8 mouse cellular contexts compared by ENCODE assay signal in the genomic region with DNA sequence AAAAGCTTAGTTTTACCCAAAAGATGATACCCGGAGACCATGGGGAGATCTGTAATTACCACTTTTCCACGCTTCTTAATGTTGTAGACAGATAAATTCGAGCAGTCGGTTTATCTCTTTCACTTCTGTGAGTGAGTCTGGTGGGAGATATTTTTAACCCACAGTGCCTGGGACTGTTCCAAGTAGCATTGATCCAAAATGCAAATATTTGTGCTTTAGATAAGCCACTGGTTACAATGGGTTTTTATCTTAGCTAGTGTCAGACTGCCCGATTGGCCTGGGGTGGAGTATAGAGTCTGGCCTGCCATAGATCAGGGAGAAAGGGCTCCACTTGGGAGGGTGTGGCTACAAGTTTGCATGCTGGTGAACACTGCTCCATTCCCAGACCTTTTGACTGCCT. TPM values are rescaled to one million over a fixed set of nuclear protein-coding genes. Genes with fewer than 3 reads are reported as not detected.
DNase-seq lines count a peak whose midpoint lies in the region; ATAC-seq and TF ChIP-seq lines count a peak whose summit lies in the region.

No protein-coding gene starts in this region.

- H3K27ac ChIP-seq in heart, postnatal 0 days (ENCODE audit: low read depth): 0 out of 2 replicates have a peak overlapping the region, but pooled peaks have one; percentile 12
- H3K27ac ChIP-seq in hindbrain, embryonic 15.5 days (replicated peaks): no peak overlapping the region
- H3K27ac ChIP-seq in midbrain, embryonic 15.5 days: no peak overlapping the region

- no peak for TF ChIP-seq EP300 in heart, postnatal 0 days (IDR thresholded peaks at IDR 0.05; ENCODE audit: low read depth)

- no peak for ATAC-seq in heart, postnatal 0 days (ENCODE audit: insufficient read depth, low read depth)
- ATAC-seq in hindbrain, embryonic 15.5 days (ENCODE audit: low FRiP score, low read depth): no peak
- no peak for ATAC-seq in midbrain, embryonic 15.5 days (replicated peaks)
- no peak for ATAC-seq in cerebellum, adult (ENCODE audit: insufficient number of reproducible peaks, low FRiP score, low TSS enrichment)

- no peaks in the 10 kb centered on the region for H3K36me3 ChIP-seq in heart, postnatal 0 days (replicated peaks; ENCODE audit: control insufficient read depth, insufficient read depth, low read length)
- no peaks in the 10 kb centered on the region for H3K36me3 ChIP-seq in hindbrain, embryonic 15.5 days
- H3K36me3 ChIP-seq in midbrain, embryonic 15.5 days (replicated peaks): no peaks in the 10 kb centered on the region

- no peak for TF ChIP-seq CTCF in heart, postnatal 0 days (IDR thresholded peaks at IDR 0.05; ENCODE audit: low read depth)

- 2% methylated on average over 5 of the region's 5 CpGs for WGBS in heart, postnatal 0 days
- 4% methylated on average over 5 of the region's 5 CpGs for WGBS in hindbrain, embryonic 15.5 days
- 6% methylated on average over 5 of the region's 5 CpGs for WGBS in midbrain, embryonic 15.5 days

- peak overlapping the region; percentile 43 for H3K9ac ChIP-seq in heart, postnatal 0 days (replicated peaks; ENCODE audit: low read depth, low read length)
- H3K9ac ChIP-seq in hindbrain, embryonic 15.5 days: 0 out of 2 replicates have a peak overlapping the region, but pooled peaks have one; percentile 36
- peak overlapping the region; percentile 37; the same call in 1 of the 2 replicates for H3K9ac ChIP-seq in midbrain, embryonic 15.5 days

- no peak for DNase-seq in heart, postnatal 0 days (ENCODE audit: low spot score)
- DNase-seq in heart, adult 8-10 months (ENCODE audit: low spot score): no peak
- DNase-seq in c-Kit-positive CD71-negative TER-119-negative erythroid progenitor cells, embryonic 14.5 days (ENCODE audit: low read depth): peak; percentile 8
- no peak for DNase-seq in testis, postnatal 14 days (ENCODE audit: low spot score)
- no peak for DNase-seq in frontal cortex, postnatal 25 days (ENCODE audit: low spot score in 2 of 2)

- peak overlapping the region; percentile 100 for H3K4me2 ChIP-seq in heart, postnatal 0 days (ENCODE audit: low read depth, low read length)
- H3K4me2 ChIP-seq in hindbrain, embryonic 15.5 days: peak overlapping the region; percentile 98
- peak overlapping the region; percentile 100 for H3K4me2 ChIP-seq in midbrain, embryonic 15.5 days

- H3K9me3 ChIP-seq in heart, postnatal 0 days (replicated peaks; ENCODE audit: control insufficient read depth, low read length): no peaks in the 10 kb centered on the region
- no peaks in the 10 kb centered on the region for H3K9me3 ChIP-seq in hindbrain, embryonic 15.5 days
- no peaks in the 10 kb centered on the region for H3K9me3 ChIP-seq in midbrain, embryonic 15.5 days

- H3K4me3 ChIP-seq in heart, postnatal 0 days (ENCODE audit: low read depth, low read length): peak overlapping the region; percentile 82
- H3K4me3 ChIP-seq in hindbrain, embryonic 15.5 days: peak overlapping the region; percentile 52
- peak overlapping the region; percentile 61 for H3K4me3 ChIP-seq in midbrain, embryonic 15.5 days

- no peaks in the 10 kb centered on the region for H3K27me3 ChIP-seq in heart, postnatal 0 days (ENCODE audit: control insufficient read depth, insufficient read depth, low read length)
- H3K27me3 ChIP-seq in hindbrain, embryonic 15.5 days: no peaks in the 10 kb centered on the region
- no peaks in the 10 kb centered on the region for H3K27me3 ChIP-seq in midbrain, embryonic 15.5 days (replicated peaks)

- peaks cover 36% of the 10 kb centered on the region for H3K4me1 ChIP-seq in heart, postnatal 0 days (ENCODE audit: control insufficient read depth, insufficient read depth)
- H3K4me1 ChIP-seq in hindbrain, embryonic 15.5 days (replicated peaks): peaks cover 40% of the 10 kb centered on the region
- H3K4me1 ChIP-seq in midbrain, embryonic 15.5 days: peaks cover 33% of the 10 kb centered on the region

RNA-seq across cellular contexts. Expression of a gene that starts 0.9 kb away (rescaled TPM):
- total RNA-seq in heart, postnatal 0 days (2014; rRNA removed; ENCODE audit: low replicate concordance): 37.7 and 75.5 TPM in 2 replicates
- polyA plus RNA-seq in heart, postnatal 0 days (2015; fragmentation: Nextera tagmentation; extraction: Ambion mirVana): 18.6 and 19.3 TPM in 2 replicates
- total RNA-seq in heart, adult 8-10 months (2022): 1 to 10 TPM in 1 of 4 experiments, under 1 TPM in 3; 0.22 to 1.6 (median 0.54) TPM
- 8.9 and 10.5 TPM in 2 replicates for polyA plus RNA-seq in hindbrain, embryonic 15.5 days (2015; fragmentation: Nextera tagmentation; extraction: Ambion mirVana)
- 6.0 and 7.3 TPM in 2 replicates for polyA plus RNA-seq in midbrain, embryonic 15.5 days (2015; fragmentation: Nextera tagmentation; extraction: Ambion mirVana)

RNA-seq across cellular contexts. Expression of a gene that starts 25.8 kb away (rescaled TPM):
- total RNA-seq in heart, postnatal 0 days (2014; rRNA removed; ENCODE audit: low replicate concordance): 30.7 and 36.9 TPM in 2 replicates
- 11.6 and 13.4 TPM in 2 replicates for polyA plus RNA-seq in heart, postnatal 0 days (2015; fragmentation: Nextera tagmentation; extraction: Ambion mirVana)
- total RNA-seq in heart, adult 8-10 months (2022): 10 to 100 TPM; 12.3 to 17.6 (median 15.8) TPM
- polyA plus RNA-seq in hindbrain, embryonic 15.5 days (2015; fragmentation: Nextera tagmentation; extraction: Ambion mirVana): 12.2 TPM in 2 replicates
- polyA plus RNA-seq in midbrain, embryonic 15.5 days (2015; fragmentation: Nextera tagmentation; extraction: Ambion mirVana): 14.3 and 14.6 TPM in 2 replicates
